Mouse (Mus musculus) liver, adult 2 months (tissue): ENCODE data around the gene Csk. TPM values are rescaled to one million over a fixed set of nuclear protein-coding genes. Genes with fewer than 3 reads are reported as not detected.

Experiments used
- DNase-seq: peaks from one replicate; pipeline ENCODE4 v3.0.0-alpha.2; 2011; ENCODE audit warnings: low read depth, low spot score; ENCODE audit errors: extremely low read depth
- H3K27ac ChIP-seq: fragments of 200-500 bp; replicated peaks from 2 replicates; pipeline ENCODE4 v1.5.1; 2012; ENCODE audit warnings: low read depth, mild to moderate bottlenecking, control low read depth, inconsistent platforms, low read length; ENCODE audit not compliant: insufficient read depth
- H3K27me3 ChIP-seq: fragments of 200-500 bp; 2 replicates; pipeline ENCODE4 v1.6.1; 2012; ENCODE audit warnings: mild to moderate bottlenecking, moderate library complexity, low read length, inconsistent platforms; ENCODE audit not compliant: control insufficient read depth, insufficient read depth
- H3K36me3 ChIP-seq: fragments of 200-500 bp; 2 replicates; pipeline ENCODE4 v1.6.1; 2012; ENCODE audit warnings: low read length, inconsistent platforms; ENCODE audit not compliant: control insufficient read depth, insufficient read depth
- H3K4me1 ChIP-seq: fragments of 200-500 bp; 2 replicates; pipeline ENCODE4 v1.6.1; 2011; ENCODE audit warnings: low read length; ENCODE audit not compliant: control insufficient read depth, insufficient read depth
- H3K4me3 ChIP-seq: fragments of 200-500 bp; 2 replicates; pipeline ENCODE4 v1.5.1; 2011; ENCODE audit warnings: low read depth, mild to moderate bottlenecking, control low read depth, low read length, moderate library complexity; ENCODE audit not compliant: insufficient read depth
- H3K79me2 ChIP-seq: fragments of 200-500 bp; 2 replicates; pipeline ENCODE4 v1.6.1; 2012; ENCODE audit warnings: inconsistent platforms, mild to moderate bottlenecking, low read length, moderate library complexity; ENCODE audit not compliant: control insufficient read depth, insufficient read depth
- H3K9ac ChIP-seq: fragments of 200-500 bp; 2 replicates; pipeline ENCODE4 v1.6.1; 2012; ENCODE audit warnings: low read depth, mild to moderate bottlenecking, control low read depth, inconsistent platforms, low read length
- CTCF ChIP-seq: fragments of 200-500 bp; IDR thresholded peaks from 2 replicates; pipeline ENCODE4 v1.5.1; 2011; ENCODE audit warnings: low read depth, low read length, control low read depth
- POLR2A ChIP-seq: fragments of 200-500 bp; IDR thresholded peaks from 2 replicates; pipeline ENCODE4 v1.6.1; 2011; ENCODE audit warnings: low read length, control low read depth; ENCODE audit not compliant: insufficient read depth; ENCODE audit errors: extremely low read depth
- WGBS: fragments of 180-500 bp; shearing (Covaris S2); methylation state at CpG from one replicate; pipeline ENCODE4 v1.1.7; 2018; 5-methylcytosine and 5-hydroxymethylcytosine counted together
- polyA plus RNA-seq: library from polyadenylated mRNA; depleted of rRNA; stranded (reverse); fragments of >200 nt; gene quantifications from 2 replicates; pipeline ENCODE4 v1.2.3, GENCODE M21; 2012
- total RNA-seq: library from RNA; depleted of rRNA; stranded (reverse); fragments of >200 nt; gene quantifications from 2 replicates; pipeline ENCODE4 v1.2.3, GENCODE M21; 2014

The Csk gene
- total and polyA plus RNA-seq, 2 experiments: 18.3 to 31.4 TPM

DNA sequence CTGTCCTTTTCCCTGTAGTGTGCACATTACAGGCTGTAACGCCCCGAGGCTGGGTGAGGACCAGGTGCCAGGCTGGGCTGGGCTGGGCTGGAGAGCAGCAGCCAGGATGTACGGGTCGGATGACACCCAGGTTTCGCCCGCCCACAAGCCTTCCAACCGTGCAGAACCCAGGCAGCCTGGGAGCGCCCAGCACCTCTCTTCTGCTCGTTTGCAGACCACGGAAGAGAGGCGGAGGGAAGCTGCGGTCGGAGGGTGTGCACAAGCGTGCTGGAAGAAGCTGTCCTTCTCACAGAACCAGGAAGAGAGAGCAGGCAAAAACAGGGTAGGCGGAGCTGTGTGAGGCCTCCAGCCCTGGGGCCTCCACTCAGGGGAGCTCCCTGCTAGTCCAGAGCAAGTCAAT lies 13.0 kb downstream of the Csk start:
- 27% methylated on average over 15 of the region's 15 CpGs for WGBS
- peaks cover 55% of the 10 kb centered on the region for H3K4me1 ChIP-seq
- H3K27me3 ChIP-seq: no peaks in the 10 kb centered on the region
- TF ChIP-seq CTCF: no peak
- TF ChIP-seq POLR2A: no peak
- peaks cover 72% of the 10 kb centered on the region for H3K79me2 ChIP-seq
- peak overlapping the region; percentile 10 for H3K27ac ChIP-seq
- peak overlapping the region; percentile 8; the same call in 1 of the 2 replicates for H3K4me3 ChIP-seq
- no peaks in the 10 kb centered on the region for H3K36me3 ChIP-seq
- peak; percentile 55 for DNase-seq
- peak overlapping the region; percentile 7 for H3K9ac ChIP-seq

DNA sequence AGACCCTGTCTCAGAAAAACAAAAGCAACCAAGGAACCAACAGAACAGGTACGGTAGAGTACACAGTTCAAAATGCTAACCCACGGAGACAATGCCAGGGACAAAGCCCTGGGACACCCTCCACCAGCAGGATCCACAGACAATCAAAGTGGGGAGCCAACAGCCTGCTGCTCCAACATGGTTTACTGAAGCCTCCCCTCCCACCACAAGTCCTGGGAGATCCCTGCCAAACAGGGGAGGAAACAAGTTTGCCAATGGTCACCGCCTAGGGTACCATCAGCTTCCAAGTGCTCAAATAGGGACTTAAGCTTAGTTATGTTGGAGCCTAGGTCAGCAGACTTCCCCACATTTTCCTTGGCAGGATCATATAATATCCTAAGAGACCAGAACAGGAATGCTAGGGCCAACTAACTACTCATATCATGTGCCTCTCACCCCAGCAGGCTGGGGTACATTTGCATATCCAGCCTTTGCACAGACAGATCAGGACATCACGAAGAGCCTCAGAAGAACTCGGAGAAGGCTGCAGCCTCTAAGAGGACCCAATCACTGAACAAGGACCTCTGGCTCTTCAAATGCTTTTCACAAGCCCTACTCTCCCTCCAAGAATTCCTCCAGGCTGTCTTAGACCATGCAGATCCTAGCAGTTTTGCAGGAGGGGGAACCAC lies 13.6 kb downstream of the Csk start:
- Histone ChIP-seq H3K9ac (peak overlapping the region; percentile 7), H3K4me1 (peaks cover 55% of the 10 kb centered on the region), H3K4me3 (no peak overlapping the region; the same call in 1 of the 2 replicates), H3K36me3 (no peaks in the 10 kb centered on the region), H3K27ac (peak overlapping the region; percentile 10), H3K27me3 (no peaks in the 10 kb centered on the region), H3K79me2 (peaks cover 73% of the 10 kb centered on the region)
- no peak for DNase-seq
- TF ChIP-seq CTCF (no peak), POLR2A (no peak)
- WGBS: 33% methylated on average over 5 of the region's 5 CpGs

DNA sequence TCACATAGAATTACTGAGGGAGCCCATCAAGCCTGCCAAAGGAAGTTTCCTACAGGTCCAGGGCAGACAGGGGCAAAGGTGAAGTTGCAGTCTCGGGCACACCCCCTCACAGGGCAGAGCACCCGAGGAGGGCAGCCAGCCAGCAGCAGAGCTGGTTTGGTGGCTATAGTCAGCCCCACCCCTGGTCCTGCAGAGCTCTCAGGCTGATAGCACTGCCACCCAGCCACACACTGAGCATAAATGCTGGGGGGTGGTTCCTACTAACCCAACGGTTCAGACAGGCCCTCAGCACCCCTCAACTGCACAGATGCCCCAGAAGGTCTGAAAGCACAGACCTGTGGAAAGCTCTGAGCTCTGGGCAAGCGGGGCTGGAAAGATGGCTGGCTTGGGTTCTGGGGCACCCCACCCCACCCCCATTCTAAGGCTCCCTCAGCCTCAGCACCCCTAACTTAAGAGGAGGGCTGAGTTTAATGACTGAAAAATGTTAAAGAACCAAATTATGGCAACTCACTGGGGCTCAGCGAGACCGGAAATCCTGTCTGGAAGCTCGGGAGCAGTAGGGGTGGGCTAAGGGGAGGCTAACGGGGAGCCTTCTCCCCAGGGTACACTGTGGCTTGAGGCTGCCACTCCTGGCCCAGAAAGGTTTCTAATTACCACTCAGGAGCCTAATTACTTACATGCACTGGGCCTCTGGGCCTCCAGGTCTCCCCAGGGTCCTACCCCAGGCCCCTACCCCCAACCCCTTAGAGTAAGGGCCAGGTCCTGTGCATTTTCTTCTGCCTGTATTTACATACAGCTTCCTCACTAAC lies 14.6 kb downstream of the Csk start:
- WGBS: 36% methylated on average over 8 of the region's 8 CpGs
- Histone ChIP-seq H3K79me2 (peaks cover 74% of the 10 kb centered on the region), H3K4me1 (peaks cover 58% of the 10 kb centered on the region), H3K27me3 (no peaks in the 10 kb centered on the region), H3K4me3 (no peak overlapping the region), H3K27ac (peak overlapping the region; percentile 49), H3K9ac (peak overlapping the region; percentile 11; the same call in 1 of the 2 replicates), H3K36me3 (no peaks in the 10 kb centered on the region)
- peak; percentile 92 for DNase-seq
- TF ChIP-seq POLR2A: no peak
- TF ChIP-seq CTCF: no peak

DNA sequence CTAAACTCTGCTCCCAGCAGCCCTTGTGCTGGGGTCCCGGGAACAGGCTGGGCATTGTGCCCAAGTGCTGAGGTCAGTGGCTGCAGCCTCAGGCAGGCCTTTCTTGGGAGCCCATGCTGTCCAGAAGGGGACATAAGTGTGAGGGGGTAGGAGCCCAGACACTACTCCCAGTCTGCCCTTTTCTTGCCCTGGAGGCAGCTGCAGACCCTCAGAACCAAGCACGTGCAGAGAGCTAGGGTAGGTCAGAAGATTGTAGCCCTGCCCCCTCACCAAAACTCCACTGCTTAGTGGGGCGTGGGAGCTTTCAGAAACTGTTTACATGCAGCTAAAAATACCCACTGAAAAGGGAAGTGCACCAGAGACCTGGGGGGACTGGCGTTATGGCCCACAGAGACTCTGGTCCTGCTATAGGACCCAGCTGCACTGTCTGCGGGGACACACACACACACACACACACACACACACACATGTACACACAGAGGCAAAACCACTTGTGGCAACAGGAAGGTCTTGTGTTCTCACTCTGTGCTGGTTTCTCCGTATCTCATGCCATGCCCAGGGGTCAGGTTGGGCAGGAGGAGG lies 15.6 kb downstream of the Csk start:
- DNase-seq: no peak
- Histone ChIP-seq H3K79me2 (peaks cover 72% of the 10 kb centered on the region; the same call in 1 of the 2 replicates), H3K9ac (peak overlapping the region; percentile 11), H3K4me3 (no peak overlapping the region), H3K27ac (peak overlapping the region; percentile 49), H3K27me3 (no peaks in the 10 kb centered on the region), H3K36me3 (no peaks in the 10 kb centered on the region), H3K4me1 (peaks cover 48% of the 10 kb centered on the region)
- WGBS: 6% methylated on average over 6 of the region's 6 CpGs
- TF ChIP-seq CTCF (no peak), POLR2A (no peak)

DNA sequence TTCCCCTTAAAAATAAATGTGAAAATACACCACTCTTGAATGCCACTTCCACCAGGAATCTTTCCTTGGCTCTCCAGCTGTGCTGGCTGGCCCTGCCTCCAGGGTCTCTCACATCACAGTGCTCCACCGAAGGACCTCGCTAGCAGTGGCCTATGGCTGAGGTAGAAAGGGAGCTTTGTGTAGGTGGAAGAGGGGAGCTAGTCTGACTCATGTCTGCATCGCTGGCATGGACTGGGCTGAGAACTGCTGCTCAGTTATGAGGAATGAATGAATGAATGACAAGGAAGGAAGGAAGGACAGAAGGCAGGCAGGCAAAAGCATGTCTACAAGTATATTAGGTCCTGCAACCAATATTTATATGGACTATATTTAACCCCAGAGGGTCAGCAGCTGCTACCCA lies 16.2 kb downstream of the Csk start:
- no peaks in the 10 kb centered on the region for H3K36me3 ChIP-seq
- peaks cover 45% of the 10 kb centered on the region for H3K4me1 ChIP-seq
- H3K27me3 ChIP-seq: no peaks in the 10 kb centered on the region
- H3K79me2 ChIP-seq: peaks cover 68% of the 10 kb centered on the region; the same call in 1 of the 2 replicates
- no peak for DNase-seq
- H3K27ac ChIP-seq: peak overlapping the region; percentile 49; the same call in 1 of the 2 replicates
- H3K4me3 ChIP-seq: no peak overlapping the region
- TF ChIP-seq CTCF (no peak), POLR2A (no peak)
- 66% methylated on average over 3 of the region's 3 CpGs for WGBS
- H3K9ac ChIP-seq: peak overlapping the region; percentile 2; the same call in 1 of the 2 replicates
